Mouse (Mus musculus) kidney, adult 2 months (tissue): ENCODE measurements around the gene Aoah.

Experiments used
- CTCF ChIP-seq: fragments of 200-500 bp; conservative IDR thresholded peaks from 2 replicates; pipeline ENCODE4 v1.5.1; 2011; ENCODE audit warnings: low read depth, mild to moderate bottlenecking, control low read depth, low read length, moderate library complexity, mixed read lengths; ENCODE audit not compliant: insufficient read depth, insufficient read length
- POLR2A ChIP-seq: fragments of 200-500 bp; IDR thresholded peaks from one replicate; pipeline ENCODE4 v1.6.1; 2011; ENCODE audit warnings: low read depth, low read length, control low read depth

DNA sequence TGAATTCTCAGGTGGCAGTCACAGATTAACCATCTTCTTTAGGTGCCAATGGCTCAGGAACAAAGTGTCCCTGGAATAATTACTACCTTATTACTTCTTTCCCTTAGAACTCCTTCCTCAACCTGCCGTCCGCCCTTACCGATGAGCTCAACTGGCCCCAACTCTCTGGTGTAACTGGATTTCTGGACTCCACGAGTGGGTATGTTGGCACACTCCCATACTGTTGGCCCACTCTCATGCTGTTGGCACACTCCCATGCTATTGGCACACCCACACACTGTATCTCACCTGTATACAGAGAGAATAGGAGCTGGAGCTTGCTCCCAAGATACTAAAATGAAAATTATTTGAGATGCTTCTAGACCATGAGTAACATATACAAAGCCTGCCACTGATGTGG, 147.8 kb downstream of the Aoah start:
- no peak for TF ChIP-seq POLR2A
- no peak for TF ChIP-seq CTCF
